Mouse (Mus musculus): ENCODE measurements around the gene Grk4. TPM values are rescaled to one million over a fixed set of nuclear protein-coding genes. Genes with fewer than 3 reads are reported as not detected.

Grk4 gene
- polyA plus RNA-seq (2021; fragmentation: Nextera tagmentation) = 0.74 and 1.6 TPM in 2 replicates
- long read RNA-seq, experiment 1, partial matches to known transcripts = 1 of 9 reads
- long read RNA-seq, experiment 1, other reads (novel, unspliced or antisense) = 6 of 9 reads
- long read RNA-seq, experiment 2, partial matches to known transcripts = 0 of 1 reads
- long read RNA-seq, experiment 2, other reads (novel, unspliced or antisense) = 1 of 1 reads

GRCm38 (mm10) chr5:34659686-34660590 lies at the start of gene Grk4, which contains the start of gene Nop14:
TSS of gene Grk4 (plus strand) at chr5:34660379.
TSS of gene Nop14 (minus strand) at chr5:34660148.

GRCm38 (mm10) chr5:34636481-34637287 lies 23.5 kb upstream of the Grk4 start, which contains the start of gene Mfsd10:
TSS of gene Mfsd10 (minus strand) at chr5:34637212.

GRCm38 (mm10) chr5:34761509-34761908 lies 101.3 kb downstream of the Grk4 start, which contains the start of gene Htt:
TSS of gene Htt (plus strand) at chr5:34761740.

Other genes with a start within 250 kb of the Grk4 start
- 5.8 and 7.6 TPM in 2 replicates for gene Tnip2, start 146.4 kb upstream of the Grk4 start, polyA plus RNA-seq (2021; fragmentation: Nextera tagmentation)
- gene Sh3bp2, start 134.5 kb upstream of the Grk4 start, polyA plus RNA-seq (2021; fragmentation: Nextera tagmentation) = 0.58 and 1.3 TPM in 2 replicates
- 91.9 and 163 TPM in 2 replicates for gene Add1, start 86.7 kb upstream of the Grk4 start, polyA plus RNA-seq (2021; fragmentation: Nextera tagmentation)
- 16.5 and 17.6 TPM in 2 replicates for gene Mfsd10, start 23.2 kb upstream of the Grk4 start, polyA plus RNA-seq (2021; fragmentation: Nextera tagmentation)
- gene Nop14, start 231 bp upstream of the Grk4 start, polyA plus RNA-seq (2021; fragmentation: Nextera tagmentation) = 12.0 and 13.1 TPM in 2 replicates
- 6.9 and 8.0 TPM in 2 replicates for gene Htt, start 101.4 kb downstream of the Grk4 start, polyA plus RNA-seq (2021; fragmentation: Nextera tagmentation)
- 1.9 and 2.9 TPM in 2 replicates for gene Msantd1, start 247.6 kb downstream of the Grk4 start, polyA plus RNA-seq (2021; fragmentation: Nextera tagmentation)